Mouse (Mus musculus): ENCODE results near the gene Pycard. TPM values are rescaled to one million over a fixed set of nuclear protein-coding genes. Genes with fewer than 3 reads are reported as not detected.

Pycard gene
- polyA plus RNA-seq, 1 experiment from 2014 or later = 6.7 TPM

Other genes with a start within 250 kb of the Pycard start
- 9.8 and 10.9 TPM in 2 replicates for gene Fbxl19, start 249.3 kb downstream of the Pycard start, polyA plus RNA-seq (2014; fragmentation: Nextera tagmentation; extraction: Ambion mirVana)
- 11.7 and 12.3 TPM in 2 replicates for gene Orai3, start 224.1 kb downstream of the Pycard start, polyA plus RNA-seq (2014; fragmentation: Nextera tagmentation; extraction: Ambion mirVana)
- gene Setd1a, start 217.2 kb downstream of the Pycard start, polyA plus RNA-seq (2014; fragmentation: Nextera tagmentation; extraction: Ambion mirVana) = 31.5 and 38.0 TPM in 2 replicates
- not detected in 2 replicates for gene Gm49388, start 208.3 kb downstream of the Pycard start, polyA plus RNA-seq (2014; fragmentation: Nextera tagmentation; extraction: Ambion mirVana)
- gene Hsd3b7, start 193.3 kb downstream of the Pycard start, polyA plus RNA-seq (2014; fragmentation: Nextera tagmentation; extraction: Ambion mirVana) = 7.0 and 8.0 TPM in 2 replicates
- 16.0 and 17.3 TPM in 2 replicates for gene Stx4a, start 169.6 kb downstream of the Pycard start, polyA plus RNA-seq (2014; fragmentation: Nextera tagmentation; extraction: Ambion mirVana)
- 6.7 and 8.0 TPM in 2 replicates for gene Stx1b, start 169.3 kb downstream of the Pycard start, polyA plus RNA-seq (2014; fragmentation: Nextera tagmentation; extraction: Ambion mirVana)
- gene Zfp646, start 117.6 kb downstream of the Pycard start, polyA plus RNA-seq (2014; fragmentation: Nextera tagmentation; extraction: Ambion mirVana) = 15.8 and 21.2 TPM in 2 replicates
- gene Zfp668, start 117.0 kb downstream of the Pycard start, polyA plus RNA-seq (2014; fragmentation: Nextera tagmentation; extraction: Ambion mirVana) = 27.7 and 28.9 TPM in 2 replicates
- gene Prss53, start 102.9 kb downstream of the Pycard start, polyA plus RNA-seq (2014; fragmentation: Nextera tagmentation; extraction: Ambion mirVana) = 0.85 and 0.92 TPM in 2 replicates
- gene Gm21974, start 98.4 kb downstream of the Pycard start, polyA plus RNA-seq (2014; fragmentation: Nextera tagmentation; extraction: Ambion mirVana) = not detected in 2 replicates
- gene Vkorc1, start 98.2 kb downstream of the Pycard start, polyA plus RNA-seq (2014; fragmentation: Nextera tagmentation; extraction: Ambion mirVana) = 63.1 and 66.6 TPM in 2 replicates
- gene Bckdk, start 89.8 kb downstream of the Pycard start, polyA plus RNA-seq (2014; fragmentation: Nextera tagmentation; extraction: Ambion mirVana) = 124 TPM in 2 replicates
- gene Kat8, start 81.4 kb downstream of the Pycard start, polyA plus RNA-seq (2014; fragmentation: Nextera tagmentation; extraction: Ambion mirVana) = 48.2 and 53.7 TPM in 2 replicates
- gene Prss8, start 63.8 kb downstream of the Pycard start, polyA plus RNA-seq (2014; fragmentation: Nextera tagmentation; extraction: Ambion mirVana) = 4.0 and 5.0 TPM in 2 replicates
- gene Prss36, start 47.1 kb downstream of the Pycard start, polyA plus RNA-seq (2014; fragmentation: Nextera tagmentation; extraction: Ambion mirVana) = 11.5 and 13.3 TPM in 2 replicates
- 62.7 and 63.1 TPM in 2 replicates for gene Fus, start 26.4 kb downstream of the Pycard start, polyA plus RNA-seq (2014; fragmentation: Nextera tagmentation; extraction: Ambion mirVana)
- gene Trim72, start 10.1 kb upstream of the Pycard start, polyA plus RNA-seq (2014; fragmentation: Nextera tagmentation; extraction: Ambion mirVana) = 0.10 and 0.20 TPM in 2 replicates
- 0.18 and 0.28 TPM in 2 replicates for gene Itgam, start 68.8 kb upstream of the Pycard start, polyA plus RNA-seq (2014; fragmentation: Nextera tagmentation; extraction: Ambion mirVana)
- not detected in 2 replicates for gene Gm49368, start 68.8 kb upstream of the Pycard start, polyA plus RNA-seq (2014; fragmentation: Nextera tagmentation; extraction: Ambion mirVana)
- gene Itgax, start 135.7 kb upstream of the Pycard start, polyA plus RNA-seq (2014; fragmentation: Nextera tagmentation; extraction: Ambion mirVana) = not detected in 2 replicates
- gene Itgad, start 160.5 kb upstream of the Pycard start, polyA plus RNA-seq (2014; fragmentation: Nextera tagmentation; extraction: Ambion mirVana) = 0.16 TPM in 1 of 2 replicates, not detected in the other
- 0.70 and 0.92 TPM in 2 replicates for gene Cox6a2, start 212.5 kb upstream of the Pycard start, polyA plus RNA-seq (2014; fragmentation: Nextera tagmentation; extraction: Ambion mirVana)
- gene Armc5, start 243.5 kb upstream of the Pycard start, polyA plus RNA-seq (2014; fragmentation: Nextera tagmentation; extraction: Ambion mirVana) = 9.7 and 10.0 TPM in 2 replicates
- gene 9130023H24Rik, start 244.2 kb upstream of the Pycard start, polyA plus RNA-seq (2014; fragmentation: Nextera tagmentation; extraction: Ambion mirVana) = 10.2 and 11.4 TPM in 2 replicates